Mouse (Mus musculus) stomach, postnatal 0 days (tissue): ENCODE results near the gene Rarres2. TPM values are rescaled to one million over a fixed set of nuclear protein-coding genes. Genes with fewer than 3 reads are reported as not detected.

ENCODE experiments used
- ATAC-seq: fragments of 200-750 bp; cut with Nextera tagmentation; 2 replicates; pipeline ENCODE4 v1.8.0; 2017; ENCODE audit not compliant: low FRiP score, low TSS enrichment
- DNase-seq: peaks from one replicate; pipeline ENCODE4 v3.0.0-alpha.2; 2016; ENCODE audit warnings: low spot score
- H3K27ac ChIP-seq: fragments of 300-500 bp; sonication (generic); replicated peaks from 2 replicates; pipeline ENCODE4 v1.5.1; 2014; ENCODE audit warnings: mild to moderate bottlenecking, control low read depth
- H3K27me3 ChIP-seq: fragments of 300-500 bp; sonication (generic); 2 replicates; pipeline ENCODE4 v1.6.1; 2014; ENCODE audit warnings: low read length; ENCODE audit not compliant: control insufficient read depth, insufficient read depth
- H3K36me3 ChIP-seq: fragments of 300-500 bp; sonication (generic); 2 replicates; pipeline ENCODE4 v1.6.1; 2014; ENCODE audit warnings: low read length, mixed read lengths; ENCODE audit not compliant: control insufficient read depth, insufficient read depth
- H3K4me1 ChIP-seq: fragments of 300-500 bp; sonication (generic); replicated peaks from 2 replicates; pipeline ENCODE4 v1.6.1; 2014; ENCODE audit warnings: antibody characterized with exemption; ENCODE audit not compliant: control insufficient read depth, insufficient read depth
- H3K4me2 ChIP-seq: fragments of 300-500 bp; sonication (generic); replicated peaks from 2 replicates; pipeline ENCODE4 v1.6.1; 2014; ENCODE audit warnings: low read depth, mild to moderate bottlenecking, control low read depth, moderate library complexity
- H3K4me3 ChIP-seq: fragments of 300-500 bp; sonication (generic); 2 replicates; pipeline ENCODE4 v1.5.1; 2014; ENCODE audit warnings: low read depth, low read length, control low read depth
- H3K9ac ChIP-seq: fragments of 300-500 bp; sonication (generic); 2 replicates; pipeline ENCODE4 v1.6.1; 2014; ENCODE audit warnings: mild to moderate bottlenecking, low read length, control low read depth, mixed read lengths
- H3K9me3 ChIP-seq: fragments of 300-500 bp; sonication (generic); 2 replicates; pipeline ENCODE4 v1.6.1; 2016; ENCODE audit warnings: low read length; ENCODE audit not compliant: control insufficient read depth
- CTCF ChIP-seq: IDR thresholded peaks from 2 replicates; pipeline ENCODE4 v1.5.1; 2016; ENCODE audit warnings: antibody characterized with exemption, low read depth, mild to moderate bottlenecking, moderate library complexity
- EP300 ChIP-seq: optimal IDR thresholded peaks from 2 replicates; pipeline ENCODE3; 2016; ENCODE audit warnings: antibody characterized with exemption
- WGBS: fragments of 180-500 bp; shearing (Covaris S2); extraction: QIAGEN DNeasy Blood & Tissue Kit; methylation state at CpG from one replicate; pipeline ENCODE4 v1.1.7; 2014; 5-methylcytosine and 5-hydroxymethylcytosine counted together
- polyA plus RNA-seq: library from polyadenylated mRNA; unstranded; fragments of >200 nt; fragmentation: Nextera tagmentation; extraction: Ambion mirVana; gene quantifications from 2 replicates; pipeline ENCODE4 v1.2.1, GENCODE M21; 2015

The Rarres2 gene
- polyA plus RNA-seq = 273 and 283 TPM in 2 replicates

DNA sequence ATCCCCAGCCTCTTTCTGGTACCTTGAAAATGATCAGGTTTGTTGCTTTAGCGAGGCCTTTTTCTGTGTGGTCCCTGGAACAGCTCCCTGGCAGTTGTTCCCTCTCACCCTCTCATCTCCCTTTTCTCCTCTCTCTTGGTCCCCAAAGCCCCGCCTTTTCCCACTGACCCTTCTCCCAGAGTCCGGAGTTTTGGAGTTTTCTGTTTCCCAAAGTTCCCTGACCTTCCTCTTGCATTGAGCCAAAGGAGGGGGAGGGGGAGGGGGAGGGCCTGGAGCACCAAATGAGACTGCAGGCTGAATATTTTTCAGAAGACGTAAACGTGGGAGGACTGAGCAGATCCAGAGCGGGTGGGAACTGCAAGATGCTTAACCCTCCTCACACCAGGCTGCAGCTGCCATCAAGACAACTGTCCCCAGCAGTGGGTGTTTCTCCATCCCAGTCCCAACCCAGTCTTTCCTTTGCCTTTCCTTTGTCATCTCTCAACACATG lies at the start of gene Rarres2:
Gene Rarres2 (minus strand): TSS at position 218 of the 490 bp plus-strand sequence.
- Histone ChIP-seq H3K4me1 (0 out of 2 replicates have a peak, but pooled peaks cover 3% of the 10 kb centered on the region), H3K9ac (peak within 1 kb of the TSS; percentile 54)
- peak; percentile 63; the same call in 1 of the 2 replicates for ATAC-seq

DNA sequence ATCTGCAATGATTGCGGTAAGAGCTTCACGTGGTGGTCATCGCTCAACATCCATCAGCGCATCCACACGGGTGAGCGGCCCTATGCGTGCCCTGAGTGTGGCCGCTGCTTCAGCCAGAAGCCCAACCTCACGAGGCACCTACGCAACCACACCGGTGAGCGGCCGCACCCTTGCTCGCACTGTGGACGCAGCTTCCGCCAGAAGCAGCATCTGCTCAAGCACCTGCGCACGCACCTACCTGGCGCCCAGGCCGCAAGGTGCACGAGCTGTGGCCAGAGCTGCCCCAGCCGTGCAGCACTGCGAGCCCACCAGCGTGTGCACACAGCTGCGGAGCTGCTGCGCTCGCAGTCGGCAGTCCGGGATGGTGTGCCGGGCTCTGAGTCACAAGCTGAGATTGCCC lies 47.4 kb upstream of the Rarres2 start:
- Histone ChIP-seq H3K9ac (no peak overlapping the region), H3K27ac (no peak overlapping the region), H3K4me3 (no peak overlapping the region), H3K27me3 (no peaks in the 10 kb centered on the region), H3K36me3 (peaks cover 17% of the 10 kb centered on the region), H3K9me3 (no peaks in the 10 kb centered on the region), H3K4me1 (no peaks in the 10 kb centered on the region), H3K4me2 (no peak overlapping the region)
- TF ChIP-seq EP300 (no peak), CTCF (no peak)
- ATAC-seq (no peak), DNase-seq (no peak)
- WGBS = 95% methylated on average over 30 of the region's 30 CpGs

More for the DNA sequence above, at the start of gene Rarres2:
- peak; percentile 53 for DNase-seq
- H3K9me3 ChIP-seq = no peaks in the 10 kb centered on the region
- 21% methylated on average over 6 of the region's 6 CpGs for WGBS
- TF ChIP-seq EP300 (no peak), CTCF (no peak)
- no peaks in the 10 kb centered on the region for H3K27me3 ChIP-seq
- H3K36me3 ChIP-seq = peaks cover 2% of the 10 kb centered on the region; the same call in 1 of the 2 replicates
- peak within 1 kb of the TSS; percentile 47 for H3K4me2 ChIP-seq
- H3K4me3 ChIP-seq = peak within 1 kb of the TSS; percentile 33
- peak within 1 kb of the TSS; percentile 78 for H3K27ac ChIP-seq

- no peak for ATAC-seq
- H3K36me3 ChIP-seq = peaks cover 8% of the 10 kb centered on the region
These were observed 42.2 kb upstream of the Rarres2 start for GRCm38 (mm10) chr6:48614756-48615155.

GRCm38 (mm10) chr6:48613464-48613863 lies 40.9 kb upstream of the Rarres2 start:
- Histone ChIP-seq H3K9ac (no peak overlapping the region), H3K4me3 (no peak overlapping the region), H3K36me3 (0 out of 2 replicates have a peak, but pooled peaks cover 2% of the 10 kb centered on the region), H3K9me3 (no peaks in the 10 kb centered on the region), H3K27me3 (no peaks in the 10 kb centered on the region), H3K4me2 (no peak overlapping the region), H3K4me1 (no peaks in the 10 kb centered on the region), H3K27ac (no peak overlapping the region)
- ATAC-seq = no peak
- 95% methylated on average over 4 of the region's 4 CpGs for WGBS
- TF ChIP-seq EP300 = no peak
- TF ChIP-seq CTCF = no peak
- no peak for DNase-seq

More at GRCm38 (mm10) chr6:48614756-48615155, 42.2 kb upstream of the Rarres2 start:
- 92% methylated on average over 5 of the region's 5 CpGs for WGBS
- no peak overlapping the region for H3K4me2 ChIP-seq
- no peaks in the 10 kb centered on the region for H3K4me1 ChIP-seq
- H3K27me3 ChIP-seq = no peaks in the 10 kb centered on the region
- H3K9me3 ChIP-seq = no peaks in the 10 kb centered on the region
- H3K4me3 ChIP-seq = no peak overlapping the region
- no peak overlapping the region for H3K9ac ChIP-seq
- DNase-seq = no peak
- no peak overlapping the region for H3K27ac ChIP-seq
- TF ChIP-seq CTCF (no peak), EP300 (no peak)

DNA sequence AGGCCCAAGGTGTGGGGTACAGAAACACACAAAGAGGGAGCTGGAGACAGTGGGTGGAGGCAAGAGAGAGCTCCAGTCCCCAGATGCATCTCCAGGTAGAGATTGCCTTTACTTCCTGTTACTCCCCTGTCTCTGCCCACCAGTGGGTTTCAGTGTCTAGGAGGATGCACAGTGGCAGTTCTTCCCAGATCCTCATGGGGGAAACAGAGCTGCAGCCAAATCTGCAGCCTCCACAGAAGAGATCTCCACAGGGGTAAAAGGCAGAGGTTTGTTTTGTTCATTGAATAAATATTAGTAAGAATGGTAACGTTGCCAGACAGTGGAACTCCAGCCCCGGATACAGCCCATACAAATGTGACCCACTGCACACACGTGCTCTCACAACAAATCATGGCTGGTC lies 38.1 kb upstream of the Rarres2 start:
- H3K4me3 ChIP-seq = no peak overlapping the region
- no peak; the same call in 1 of the 2 replicates for ATAC-seq
- H3K36me3 ChIP-seq = 0 out of 2 replicates have a peak, but pooled peaks cover 2% of the 10 kb centered on the region
- 18% methylated on average over 3 of the region's 3 CpGs for WGBS
- H3K9ac ChIP-seq = no peak overlapping the region
- no peak overlapping the region for H3K4me2 ChIP-seq
- TF ChIP-seq EP300 (no peak), CTCF (peak; percentile 58)
- DNase-seq = no peak
- no peaks in the 10 kb centered on the region for H3K27me3 ChIP-seq
- H3K27ac ChIP-seq = no peak overlapping the region
- no peaks in the 10 kb centered on the region for H3K9me3 ChIP-seq
- H3K4me1 ChIP-seq = no peaks in the 10 kb centered on the region

- 0 out of 2 replicates have a peak, but pooled peaks cover 2% of the 10 kb centered on the region for H3K36me3 ChIP-seq
- no peaks in the 10 kb centered on the region for H3K9me3 ChIP-seq
- H3K4me2 ChIP-seq = no peak overlapping the region
- H3K9ac ChIP-seq = no peak overlapping the region
- DNase-seq = no peak
- ATAC-seq = no peak
- no peak overlapping the region for H3K4me3 ChIP-seq
- H3K27me3 ChIP-seq = no peaks in the 10 kb centered on the region
- H3K27ac ChIP-seq = no peak overlapping the region
- WGBS = 68% methylated on average over 7 of the region's 7 CpGs
- TF ChIP-seq CTCF (no peak), EP300 (no peak)
- H3K4me1 ChIP-seq = no peaks in the 10 kb centered on the region
These were observed 36.9 kb upstream of the Rarres2 start for GRCm38 (mm10) chr6:48609512-48609911.
